Mouse (Mus musculus) kidney, postnatal 0 days (tissue): ENCODE results near the gene Prkcg. TPM values are rescaled to one million over a fixed set of nuclear protein-coding genes. Genes with fewer than 3 reads are reported as not detected.
"Not testable (repeated sequence)": the region's sequence is repeated elsewhere in the genome, so short reads cannot be mapped to it uniquely, and the experiment has no call there.

ENCODE experiments used
- ATAC-seq: fragments of 200-750 bp; cut with Nextera tagmentation; replicated peaks from 2 replicates; pipeline ENCODE4 v1.8.0; 2017; ENCODE audit warnings: low read depth, moderate number of reproducible peaks, moderate TSS enrichment, moderate library complexity; ENCODE audit not compliant: low FRiP score
- DNase-seq: peaks from one replicate; pipeline ENCODE4 v3.0.0-alpha.2; 2016; ENCODE audit warnings: low spot score
- H3K27ac ChIP-seq: fragments of 300-500 bp; sonication (generic); 2 replicates; pipeline ENCODE4 v1.5.1; 2014; ENCODE audit warnings: mild to moderate bottlenecking
- H3K27me3 ChIP-seq: fragments of 300-500 bp; sonication (generic); 2 replicates; pipeline ENCODE4 v1.6.1; 2014; ENCODE audit warnings: low read length, mixed read lengths; ENCODE audit not compliant: insufficient read depth
- H3K36me3 ChIP-seq: fragments of 300-500 bp; sonication (generic); 2 replicates; pipeline ENCODE4 v1.6.1; 2014; ENCODE audit warnings: low read length, mixed read lengths; ENCODE audit not compliant: insufficient read depth
- H3K4me1 ChIP-seq: fragments of 300-500 bp; sonication (generic); replicated peaks from 2 replicates; pipeline ENCODE4 v1.6.1; 2014; ENCODE audit warnings: antibody characterized with exemption, low read length, mixed read lengths; ENCODE audit not compliant: insufficient read depth
- H3K4me2 ChIP-seq: fragments of 300-500 bp; sonication (generic); 2 replicates; pipeline ENCODE4 v1.6.1; 2014; ENCODE audit warnings: mild to moderate bottlenecking, low read length, moderate library complexity, mixed read lengths
- H3K4me3 ChIP-seq: fragments of 300-500 bp; sonication (generic); replicated peaks from 2 replicates; pipeline ENCODE4 v1.5.1; 2014; ENCODE audit warnings: low read depth, low read length
- H3K9ac ChIP-seq: fragments of 300-500 bp; sonication (generic); 2 replicates; pipeline ENCODE4 v1.6.1; 2014; ENCODE audit warnings: low read depth, low read length
- H3K9me3 ChIP-seq: fragments of 300-500 bp; sonication (generic); replicated peaks from 2 replicates; pipeline ENCODE4 v1.6.1; 2016; ENCODE audit warnings: low read length, inconsistent platforms, mixed read lengths
- CTCF ChIP-seq: IDR thresholded peaks from 2 replicates; pipeline ENCODE4 v1.5.1; 2016; ENCODE audit warnings: antibody characterized with exemption, low read depth, mild to moderate bottlenecking, moderate library complexity
- WGBS: fragments of 180-500 bp; shearing (Covaris S2); extraction: QIAGEN DNeasy Blood & Tissue Kit; methylation state at CpG from one replicate; pipeline ENCODE4 v1.1.7; 2014; 5-methylcytosine and 5-hydroxymethylcytosine counted together
- polyA plus RNA-seq: library from polyadenylated mRNA; unstranded; fragments of >200 nt; fragmentation: Nextera tagmentation; extraction: Ambion mirVana; gene quantifications from 2 replicates; pipeline ENCODE4 v1.2.1, GENCODE M21; 2015

The Prkcg gene
- polyA plus RNA-seq, 1 experiment from 2014 or later = 0.05 TPM

- Histone ChIP-seq H3K36me3 (no peaks in the 10 kb centered on the region), H3K4me3 (no peak overlapping the region), H3K9me3 (no peaks in the 10 kb centered on the region), H3K9ac (no peak overlapping the region), H3K4me1 (no peaks in the 10 kb centered on the region), H3K27ac (no peak overlapping the region), H3K4me2 (no peak overlapping the region), H3K27me3 (no peaks in the 10 kb centered on the region)
- DNase-seq (no peak), ATAC-seq (no peak)
- 68% methylated on average over 6 of the region's 6 CpGs for WGBS
- TF ChIP-seq CTCF = no peak
These were observed 23.7 kb upstream of the Prkcg start for GRCm38 (mm10) chr7:3265311-3265710.

- no peak overlapping the region for H3K9ac ChIP-seq
- no peak overlapping the region for H3K4me2 ChIP-seq
- no peaks in the 10 kb centered on the region for H3K4me1 ChIP-seq
- WGBS = 74% methylated on average over 3 of the region's 3 CpGs
- no peak overlapping the region for H3K27ac ChIP-seq
- no peaks in the 10 kb centered on the region for H3K27me3 ChIP-seq
- no peaks in the 10 kb centered on the region for H3K9me3 ChIP-seq
- ATAC-seq = no peak
- no peak for TF ChIP-seq CTCF
- DNase-seq = no peak
- H3K4me3 ChIP-seq = no peak overlapping the region
- H3K36me3 ChIP-seq = no peaks in the 10 kb centered on the region
These were observed 21.7 kb upstream of the Prkcg start for GRCm38 (mm10) chr7:3267261-3267660.

GRCm38 (mm10) chr7:3267888-3268287 is 21.1 kb upstream of the Prkcg start:
- no peaks in the 10 kb centered on the region for H3K36me3 ChIP-seq
- no peak overlapping the region for H3K4me3 ChIP-seq
- ATAC-seq (no peak), DNase-seq (peak; percentile 20)
- no peak overlapping the region for H3K4me2 ChIP-seq
- no peak overlapping the region for H3K27ac ChIP-seq
- no peaks in the 10 kb centered on the region for H3K4me1 ChIP-seq
- H3K9me3 ChIP-seq = no peaks in the 10 kb centered on the region
- 46% methylated on average over 8 of the region's 8 CpGs for WGBS
- no peak overlapping the region for H3K9ac ChIP-seq
- H3K27me3 ChIP-seq = no peaks in the 10 kb centered on the region
- TF ChIP-seq CTCF = no peak

GRCm38 (mm10) chr7:3268291-3268690 is 20.7 kb upstream of the Prkcg start:
- no peaks in the 10 kb centered on the region for H3K9me3 ChIP-seq
- no peak for TF ChIP-seq CTCF
- 18% methylated on average over 3 of the region's 3 CpGs for WGBS
- H3K27ac ChIP-seq = no peak overlapping the region
- no peaks in the 10 kb centered on the region for H3K36me3 ChIP-seq
- H3K4me1 ChIP-seq = no peaks in the 10 kb centered on the region
- no peak overlapping the region for H3K9ac ChIP-seq
- no peak overlapping the region for H3K4me2 ChIP-seq
- ATAC-seq = no peak
- H3K4me3 ChIP-seq = no peak overlapping the region
- no peaks in the 10 kb centered on the region for H3K27me3 ChIP-seq
- no peak for DNase-seq

- 80% methylated on average over 9 of the region's 9 CpGs for WGBS
- no peak for ATAC-seq
- TF ChIP-seq CTCF = no peak
These were observed 16.8 kb upstream of the Prkcg start for GRCm38 (mm10) chr7:3272206-3272605.

GRCm38 (mm10) chr7:3275455-3276170 is 13.4 kb upstream of the Prkcg start:
- TF ChIP-seq CTCF = no peak
- peak overlapping the region; percentile 78; the same call in 1 of the 2 replicates for H3K27ac ChIP-seq
- 47% methylated on average over 6 of the region's 6 CpGs for WGBS
- H3K4me3 ChIP-seq = no peak overlapping the region
- H3K27me3 ChIP-seq = no peaks in the 10 kb centered on the region
- no peak overlapping the region for H3K9ac ChIP-seq
- H3K9me3 ChIP-seq = no peaks in the 10 kb centered on the region
- no peaks in the 10 kb centered on the region for H3K4me1 ChIP-seq
- no peak overlapping the region for H3K4me2 ChIP-seq
- no peaks in the 10 kb centered on the region for H3K36me3 ChIP-seq
- DNase-seq (peak; percentile 73), ATAC-seq (no peak)

More at GRCm38 (mm10) chr7:3272206-3272605, 16.8 kb upstream of the Prkcg start:
- Histone ChIP-seq H3K4me1 (no peaks in the 10 kb centered on the region), H3K4me2 (no peak overlapping the region), H3K36me3 (no peaks in the 10 kb centered on the region), H3K27ac (no peak overlapping the region), H3K4me3 (no peak overlapping the region), H3K27me3 (no peaks in the 10 kb centered on the region), H3K9ac (no peak overlapping the region), H3K9me3 (no peaks in the 10 kb centered on the region)
- no peak for DNase-seq

GRCm38 (mm10) chr7:3276781-3277180 is 12.2 kb upstream of the Prkcg start:
- not testable (repeated sequence) for H3K36me3 ChIP-seq, H3K4me3 ChIP-seq, DNase-seq, ATAC-seq, H3K4me2 ChIP-seq, H3K27ac ChIP-seq, H3K9ac ChIP-seq, H3K4me1 ChIP-seq, H3K9me3 ChIP-seq, H3K27me3 ChIP-seq
- 32% methylated on average over 4 of the region's 4 CpGs for WGBS
